Mouse (Mus musculus) heart, embryonic 10.5 days (tissue): ENCODE measurements around the gene Gm10722. TPM values are rescaled to one million over a fixed set of nuclear protein-coding genes. Genes with fewer than 3 reads are reported as not detected.
"Not testable (repeated sequence)": the region's sequence is repeated elsewhere in the genome, so short reads cannot be mapped to it uniquely, and the experiment has no call there.

Experiments used
- DNase-seq: peaks from one replicate; pipeline ENCODE4 v3.0.0-alpha.2; 2017; ENCODE audit warnings: low spot score
- H3K27ac ChIP-seq: fragments of 300-500 bp; sonication (generic); 2 replicates; pipeline ENCODE4 v1.5.1; 2016; ENCODE audit warnings: mild to moderate bottlenecking
- H3K27me3 ChIP-seq: fragments of 300-500 bp; sonication (generic); 2 replicates; pipeline ENCODE4 v1.6.1; 2016; ENCODE audit warnings: mild to moderate bottlenecking; ENCODE audit not compliant: poor library complexity, insufficient read depth, severe bottlenecking
- H3K36me3 ChIP-seq: fragments of 300-500 bp; sonication (generic); 2 replicates; pipeline ENCODE4 v1.6.1; 2016; ENCODE audit warnings: mild to moderate bottlenecking, moderate library complexity
- H3K4me1 ChIP-seq: fragments of 300-500 bp; sonication (generic); 2 replicates; pipeline ENCODE4 v1.6.1; 2016; ENCODE audit warnings: mild to moderate bottlenecking
- H3K4me3 ChIP-seq: fragments of 300-500 bp; sonication (generic); 2 replicates; pipeline ENCODE4 v1.5.1; 2016; ENCODE audit warnings: mild to moderate bottlenecking, moderate library complexity
- H3K9me3 ChIP-seq: fragments of 300-500 bp; sonication (generic); 2 replicates; pipeline ENCODE4 v1.6.1; 2016; ENCODE audit warnings: mild to moderate bottlenecking, moderate library complexity
- WGBS: fragments of 180-500 bp; shearing (Covaris S2); methylation state at CpG from one replicate; pipeline ENCODE4 v1.1.7; 2016; 5-methylcytosine and 5-hydroxymethylcytosine counted together
- microRNA-seq: library from miRNA; unstranded; fragments of <30 nt; microRNA quantifications from one replicate; pipeline ENCODE4, GENCODE M21; 2017
- polyA plus RNA-seq: library from polyadenylated mRNA; unstranded; fragments of >200 nt; fragmentation: Nextera tagmentation; extraction: Ambion mirVana; gene quantifications from 2 replicates; pipeline ENCODE4 v1.2.1, GENCODE M21; 2016

Gene Gm10722
- polyA plus RNA-seq, 1 experiment from 2014 or later, result not detected

DNA sequence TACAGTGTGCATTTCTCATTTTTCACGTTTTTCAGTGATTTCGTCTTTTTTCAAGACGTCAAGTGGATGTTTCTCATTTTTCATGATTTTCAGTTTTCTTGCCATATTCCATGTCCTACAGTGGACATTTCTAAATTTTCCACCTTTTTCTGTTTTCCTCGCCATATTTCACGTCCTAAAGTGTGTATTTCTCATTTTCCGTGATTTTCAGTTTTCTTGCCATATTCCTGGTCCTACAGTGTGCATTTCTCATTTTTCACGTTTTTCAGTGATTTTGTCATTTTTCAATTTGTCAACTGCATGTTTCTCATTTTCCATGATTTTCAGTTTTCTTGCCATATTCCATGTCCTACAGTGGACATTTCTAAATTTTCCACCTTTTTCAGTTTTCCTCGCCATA is 33.6 kb downstream of the Gm10722 start, which contains the start of gene Gm17535:
Gene Gm17535, plus strand, starts transcription at position 301 of the 400 bp plus-strand sequence.
- H3K36me3 ChIP-seq, H3K27ac ChIP-seq, H3K4me3 ChIP-seq, H3K9me3 ChIP-seq, H3K4me1 ChIP-seq, H3K27me3 ChIP-seq, DNase-seq: not testable (repeated sequence)
- WGBS, result 60% methylated on average over 1 of the region's 8 CpGs

- H3K9me3 ChIP-seq, H3K36me3 ChIP-seq, H3K4me1 ChIP-seq, H3K4me3 ChIP-seq, H3K27ac ChIP-seq, DNase-seq, H3K27me3 ChIP-seq: not testable (repeated sequence)
- 75% methylated on average over 8 of the region's 8 CpGs for WGBS
Measured at GRCm38 (mm10) chr9:3036577-3036976, 35.9 kb downstream of the Gm10722 start, which contains the start of gene Gm10715. Gene Gm10715, plus strand, starts transcription at chr9:3036877.

GRCm38 (mm10) chr9:3038161-3038560 is 37.4 kb downstream of the Gm10722 start:
- H3K9me3 ChIP-seq, DNase-seq: not testable (repeated sequence)
- 62% methylated on average over 4 of the region's 4 CpGs for WGBS

More at GRCm38 (mm10) chr9:3038161-3038560, 37.4 kb downstream of the Gm10722 start:
- not testable (repeated sequence) for H3K4me3 ChIP-seq, H3K27ac ChIP-seq, H3K4me1 ChIP-seq, H3K27me3 ChIP-seq, H3K36me3 ChIP-seq

Small RNA genes within 50 kb of the gene (microRNA-seq; reads per million reads assigned to microRNA genes)
- gene Mir101c, result not detected

Other genes with a start within 250 kb of the Gm10722 start
- not detected in 2 replicates for gene Gm11168, start 2.4 kb downstream of the Gm10722 start, polyA plus RNA-seq
- not detected in 2 replicates for gene Gm10721, start 12.2 kb downstream of the Gm10722 start, polyA plus RNA-seq
- gene Gm10720, start 14.7 kb downstream of the Gm10722 start, polyA plus RNA-seq, result not detected in 2 replicates
- not detected in 2 replicates for gene Gm10719, start 16.5 kb downstream of the Gm10722 start, polyA plus RNA-seq
- gene Gm10718, start 22.6 kb downstream of the Gm10722 start, polyA plus RNA-seq, result not detected in 2 replicates
- gene Gm10717, start 24.5 kb downstream of the Gm10722 start, polyA plus RNA-seq, result not detected in 2 replicates
- gene Gm17535, start 33.7 kb downstream of the Gm10722 start, polyA plus RNA-seq, result not detected in 2 replicates
- gene Gm10715, start 36.0 kb downstream of the Gm10722 start, polyA plus RNA-seq, result not detected in 2 replicates